Mouse (Mus musculus): ENCODE data around the gene Gm2004. TPM values are rescaled to one million over a fixed set of nuclear protein-coding genes. Genes with fewer than 3 reads are reported as not detected.
"Not testable (repeated sequence)": the region's sequence is repeated elsewhere in the genome, so short reads cannot be mapped to it uniquely, and the experiment has no call there.

The Gm2004 gene
- polyA plus RNA-seq (2015; fragmentation: Nextera tagmentation; extraction: Ambion mirVana) = 0.11 TPM in 1 of 2 replicates, not detected in the other

DNA sequence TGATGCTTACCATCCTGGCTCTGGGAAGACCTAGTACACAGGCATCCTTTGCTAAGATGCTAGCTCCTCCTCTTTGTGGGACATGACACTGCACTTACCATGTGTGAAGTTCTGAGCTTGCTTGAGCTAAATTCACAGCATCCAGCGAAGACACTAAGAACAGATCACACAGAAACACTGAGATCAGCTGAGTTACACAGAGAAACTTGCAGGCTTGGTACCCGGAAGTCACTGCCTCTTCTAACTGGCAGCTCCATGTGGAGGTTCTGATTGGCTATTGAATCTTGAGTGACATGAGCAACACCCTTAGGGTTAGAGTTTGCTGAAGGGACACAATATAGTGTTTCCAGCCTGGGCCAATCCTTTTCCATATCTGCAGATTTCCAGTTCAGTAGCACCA, at the start of gene Gm2004:
Gm2004 (minus strand) TSS at position 101 of the 400 bp plus-strand sequence.
- H3K9ac ChIP-seq (replicated peaks); DNase-seq; H3K4me3 ChIP-seq (ENCODE audit: low read depth, low read length); ATAC-seq; H3K27ac ChIP-seq (ENCODE audit: low read depth); H3K36me3 ChIP-seq (replicated peaks; ENCODE audit: insufficient read depth, low read length); H3K27me3 ChIP-seq (ENCODE audit: insufficient read depth, low read length); H3K9me3 ChIP-seq (ENCODE audit: low read length); H3K4me2 ChIP-seq (ENCODE audit: low read depth, low read length); H3K4me1 ChIP-seq (ENCODE audit: insufficient read depth): not testable (repeated sequence)
- no CpG with 5 or more reads among the region's 2 CpGs for WGBS (ENCODE audit: insufficient replicate concordance)

Other genes starting within 250 kb of the Gm2004 start
- 0.20 and 0.22 TPM in 2 replicates for gene Zfp966, start 218.7 kb downstream of the Gm2004 start, polyA plus RNA-seq (2015; fragmentation: Nextera tagmentation; extraction: Ambion mirVana)
- 3.9 and 4.2 TPM in 2 replicates for gene Gm2026, start 184.5 kb downstream of the Gm2004 start, polyA plus RNA-seq (2015; fragmentation: Nextera tagmentation; extraction: Ambion mirVana)
- gene 2210418O10Rik, start 76.7 kb upstream of the Gm2004 start, polyA plus RNA-seq (2015; fragmentation: Nextera tagmentation; extraction: Ambion mirVana) = 4.6 and 6.5 TPM in 2 replicates
- not detected in 2 replicates for gene Gm11009, start 169.7 kb upstream of the Gm2004 start, polyA plus RNA-seq (2015; fragmentation: Nextera tagmentation; extraction: Ambion mirVana)

Data from liver, postnatal 0 days (tissue).